Mouse (Mus musculus) spleen, adult 2 months (tissue): ENCODE data around the gene H6pd.

ENCODE experiments used
- CTCF ChIP-seq: fragments of 200-500 bp; IDR thresholded peaks from 2 replicates; pipeline ENCODE4 v1.5.1; 2011; ENCODE audit warnings: mild to moderate bottlenecking, inconsistent platforms; ENCODE audit not compliant: insufficient read depth, insufficient read length, insufficient replicate concordance; ENCODE audit errors: extremely low read depth
- POLR2A ChIP-seq: fragments of 200-500 bp; IDR thresholded peaks from 2 replicates; pipeline ENCODE4 v1.6.1; 2011; ENCODE audit warnings: low read depth, low read length, inconsistent platforms

DNA sequence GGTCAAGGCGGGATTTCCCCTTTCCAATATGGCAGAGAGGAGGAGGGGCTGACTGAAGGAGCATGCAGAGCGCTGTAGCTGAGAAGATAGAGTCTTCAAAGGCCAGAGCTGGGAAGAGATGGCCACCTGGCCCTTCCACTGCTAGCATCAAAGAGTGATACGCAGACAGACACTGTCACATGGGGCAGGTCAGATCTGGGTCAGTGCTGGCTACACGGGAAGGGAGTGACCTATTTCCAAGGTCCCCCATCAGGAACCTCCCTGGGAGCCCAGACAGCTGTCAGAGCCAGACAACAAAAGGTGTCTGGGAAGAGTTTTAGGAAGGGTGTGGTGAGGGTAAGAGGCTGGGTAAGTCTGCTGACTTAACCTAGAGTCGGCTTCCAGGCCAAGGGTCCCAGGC lies 71.9 kb downstream of the H6pd start:
- no peak for TF ChIP-seq CTCF
- no peak for TF ChIP-seq POLR2A
